Mouse (Mus musculus) lung, adult 2 months (tissue): ENCODE data around the gene Olfr1231.

Experiments
- CTCF ChIP-seq: fragments of 200-500 bp; IDR thresholded peaks from 2 replicates; pipeline ENCODE4 v1.5.1; 2011; ENCODE audit warnings: mild to moderate bottlenecking, low read length, control low read depth; ENCODE audit not compliant: insufficient read depth
- POLR2A ChIP-seq: fragments of 200-500 bp; IDR thresholded peaks from 2 replicates; pipeline ENCODE4 v1.6.1; 2011; ENCODE audit warnings: low read depth, mild to moderate bottlenecking, control low read depth, low read length, borderline replicate concordance; ENCODE audit errors: extremely low read depth

DNA sequence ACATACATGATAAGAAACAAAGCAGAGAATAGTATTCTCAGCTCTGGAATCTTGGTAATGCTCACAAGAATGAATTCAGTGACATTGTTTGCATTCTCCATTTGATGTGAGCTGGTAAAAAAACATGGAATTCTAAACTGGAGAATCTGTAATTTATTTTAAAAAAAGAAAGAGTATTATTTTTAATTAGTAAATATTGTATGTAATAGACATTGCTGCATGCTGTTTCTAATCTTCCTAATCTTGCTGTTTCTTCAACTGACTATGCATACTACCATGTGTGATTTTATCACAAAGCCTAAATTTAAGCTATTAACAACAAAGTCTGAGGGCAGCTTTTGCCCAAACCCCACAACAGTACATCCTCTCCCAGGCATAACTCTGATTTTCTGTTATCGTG, 9.7 kb downstream of the Olfr1231 start, which contains the start of gene Olfr1230:
- TF ChIP-seq CTCF (no peak), POLR2A (no peak)
